Mouse (Mus musculus): ENCODE results near the gene Hist2h2ac.
"Not testable (repeated sequence)": the region's sequence is repeated elsewhere in the genome, so short reads cannot be mapped to it uniquely, and the experiment has no call there.

Hist2h2ac gene

GRCm38 (mm10) chr3:96249034-96249345, 28.3 kb upstream of the Hist2h2ac start:
- DNase-seq (ENCODE audit: low spot score in 2 of 2), result no peak

- no peak for DNase-seq (ENCODE audit: low spot score in 2 of 2)
Observed at GRCm38 (mm10) chr3:96248141-96249033, 27.7 kb upstream of the Hist2h2ac start.

GRCm38 (mm10) chr3:96247356-96248140, 26.9 kb upstream of the Hist2h2ac start:
- DNase-seq (ENCODE audit: low spot score in 2 of 2), result no peak

GRCm38 (mm10) chr3:96246427-96246856, 25.8 kb upstream of the Hist2h2ac start, which contains the start of gene Hist2h3c1:
Hist2h3c1 (plus strand) TSS chr3:96246685.
- DNase-seq (ENCODE audit: low spot score in 2 of 2), result not testable (repeated sequence)

GRCm38 (mm10) chr3:96246018-96246417, 25.3 kb upstream of the Hist2h2ac start:
- not testable (repeated sequence) for DNase-seq (ENCODE audit: low spot score in 2 of 2)

GRCm38 (mm10) chr3:96245003-96245886, 24.6 kb upstream of the Hist2h2ac start, which contains the start of gene Hist2h2aa1:
Hist2h2aa1 (plus strand) TSS chr3:96245497.
- DNase-seq (ENCODE audit: low spot score in 2 of 2), result peak; percentile 88 to 91

GRCm38 (mm10) chr3:96243921-96244572, 23.4 kb upstream of the Hist2h2ac start:
- no peak for DNase-seq (ENCODE audit: low spot score in 2 of 2)

- no peak for DNase-seq (ENCODE audit: low spot score in 2 of 2)
Observed at GRCm38 (mm10) chr3:96240799-96241197, 20.1 kb upstream of the Hist2h2ac start.

GRCm38 (mm10) chr3:96239949-96240798, 19.5 kb upstream of the Hist2h2ac start, which contains the start of gene Hist2h2aa2:
Hist2h2aa2 (minus strand) TSS chr3:96240276.
- peak; percentile 98 for DNase-seq (ENCODE audit: low spot score in 2 of 2)

- DNase-seq (ENCODE audit: low spot score in 2 of 2), result not testable (repeated sequence)
Observed at GRCm38 (mm10) chr3:96238954-96239793, 18.5 kb upstream of the Hist2h2ac start, which contains the start of gene Hist2h3c2. Hist2h3c2 (minus strand) TSS chr3:96239127.

GRCm38 (mm10) chr3:96237904-96238511, 17.3 kb upstream of the Hist2h2ac start:
- no peak for DNase-seq (ENCODE audit: low spot score in 2 of 2)

GRCm38 (mm10) chr3:96237335-96237903, 16.7 kb upstream of the Hist2h2ac start:
- DNase-seq (ENCODE audit: low spot score in 2 of 2), result no peak

GRCm38 (mm10) chr3:96236834-96237334, 16.2 kb upstream of the Hist2h2ac start:
- DNase-seq (ENCODE audit: low spot score in 2 of 2), result no peak

GRCm38 (mm10) chr3:96235836-96236235, 15.2 kb upstream of the Hist2h2ac start:
- no peak for DNase-seq (ENCODE audit: low spot score in 2 of 2)

GRCm38 (mm10) chr3:96234914-96235313, 14.2 kb upstream of the Hist2h2ac start:
- DNase-seq (ENCODE audit: low spot score in 2 of 2), result no peak

GRCm38 (mm10) chr3:96231758-96232120, 11.1 kb upstream of the Hist2h2ac start:
- no peak for DNase-seq (ENCODE audit: low spot score in 2 of 2)

- no peak for DNase-seq (ENCODE audit: low spot score in 2 of 2)
Observed at GRCm38 (mm10) chr3:96230910-96231757, 10.5 kb upstream of the Hist2h2ac start.
